Mouse (Mus musculus): ENCODE measurements around the gene Dnaja1. TPM values are rescaled to one million over a fixed set of nuclear protein-coding genes. Genes with fewer than 3 reads are reported as not detected.

The Dnaja1 gene
- polyA plus RNA-seq, 1 experiment from 2014 or later, result 669 TPM

DNA sequence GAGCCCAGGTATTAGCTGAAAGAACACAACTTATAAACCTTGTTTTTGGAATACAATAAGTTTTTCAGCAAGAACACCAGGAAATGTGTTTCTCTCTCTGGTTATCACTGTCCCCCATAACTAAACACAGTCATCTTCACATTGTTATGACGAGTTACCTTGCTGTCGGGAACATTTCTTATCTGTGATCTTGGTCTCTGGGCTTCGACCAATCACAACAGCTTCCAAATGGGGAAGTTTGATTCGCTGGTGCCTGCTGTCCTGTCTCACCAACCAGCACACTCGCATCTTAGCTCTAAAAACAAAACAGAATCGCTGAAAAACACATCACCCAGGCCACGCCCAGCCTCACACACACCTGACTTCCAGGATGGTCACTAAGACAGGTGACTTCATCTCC lies 24.9 kb upstream of the Dnaja1 start:
- Histone ChIP-seq H3K4me1 (ENCODE audit: control insufficient read depth, insufficient read depth, low read length) (peaks cover 11% of the 10 kb centered on the region), H3K4me2 (ENCODE audit: low read length) (no peak overlapping the region), H3K36me3 (ENCODE audit: control insufficient read depth, insufficient read depth, low read length) (peaks cover 44% of the 10 kb centered on the region), H3K27me3 (ENCODE audit: control insufficient read depth, insufficient read depth, low read length) (no peaks in the 10 kb centered on the region), H3K4me3 (replicated peaks; ENCODE audit: low read depth, low read length) (no peak overlapping the region), H3K9ac (replicated peaks; ENCODE audit: low read length) (no peak overlapping the region), H3K9me3 (ENCODE audit: control insufficient read depth, low read length) (no peaks in the 10 kb centered on the region), H3K27ac (replicated peaks; ENCODE audit: low read depth, low read length) (no peak overlapping the region)
- DNase-seq (no peak), ATAC-seq (ENCODE audit: low FRiP score, low TSS enrichment) (no peak)
- WGBS, result 84% methylated on average over 7 of the region's 7 CpGs

DNA sequence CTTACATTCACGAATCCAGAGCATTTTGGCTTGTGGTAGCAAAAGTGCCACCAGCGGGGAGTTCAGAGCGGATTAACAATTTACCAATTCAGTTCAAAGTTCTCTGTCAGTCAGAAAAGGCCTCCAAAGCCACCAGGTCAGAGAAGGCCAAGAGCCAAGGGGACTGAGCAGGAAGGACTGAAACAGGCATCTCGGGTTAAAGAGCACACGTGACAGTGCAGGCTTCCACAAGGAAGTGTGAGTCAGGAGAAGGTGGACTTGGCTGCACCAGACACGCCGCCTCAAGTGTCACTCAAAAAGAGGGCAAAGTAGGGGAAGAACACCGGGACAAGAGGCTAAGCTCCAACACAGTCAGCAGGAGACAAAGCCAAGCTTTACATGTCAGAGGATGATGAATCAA lies 21.7 kb upstream of the Dnaja1 start:
- no peak overlapping the region for H3K27ac ChIP-seq (replicated peaks; ENCODE audit: low read depth, low read length)
- H3K27me3 ChIP-seq (ENCODE audit: control insufficient read depth, insufficient read depth, low read length), result no peaks in the 10 kb centered on the region
- ATAC-seq (ENCODE audit: low FRiP score, low TSS enrichment) (no peak), DNase-seq (no peak)
- peaks cover 15% of the 10 kb centered on the region for H3K36me3 ChIP-seq (ENCODE audit: control insufficient read depth, insufficient read depth, low read length)
- H3K9me3 ChIP-seq (ENCODE audit: control insufficient read depth, low read length), result no peaks in the 10 kb centered on the region
- WGBS, result 89% methylated on average over 8 of the region's 8 CpGs
- no peak overlapping the region for H3K4me2 ChIP-seq (ENCODE audit: low read length)
- no peak overlapping the region for H3K9ac ChIP-seq (replicated peaks; ENCODE audit: low read length)
- H3K4me1 ChIP-seq (ENCODE audit: control insufficient read depth, insufficient read depth, low read length), result peaks cover 21% of the 10 kb centered on the region
- no peak overlapping the region for H3K4me3 ChIP-seq (replicated peaks; ENCODE audit: low read depth, low read length)

DNA sequence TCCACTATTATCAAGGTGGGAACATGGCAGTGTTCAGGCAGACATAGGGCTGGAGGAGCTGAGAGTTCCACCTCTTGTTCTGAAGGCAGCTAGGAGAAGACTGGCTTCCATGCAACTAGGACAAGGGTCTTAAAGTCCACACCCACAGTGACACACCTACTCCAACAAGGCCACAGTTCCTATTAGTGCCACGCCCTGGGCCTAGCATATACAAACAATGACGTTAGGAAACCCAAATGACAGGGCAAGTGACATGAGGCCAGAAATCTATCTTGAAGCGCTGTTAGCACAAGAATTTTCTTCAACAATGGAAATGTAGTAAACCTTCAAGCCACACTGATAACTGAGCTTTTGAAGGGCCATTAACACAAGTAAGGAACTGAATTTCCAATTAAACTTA lies 20.2 kb upstream of the Dnaja1 start:
- Histone ChIP-seq H3K9ac (replicated peaks; ENCODE audit: low read length) (peak overlapping the region; percentile 62), H3K27ac (replicated peaks; ENCODE audit: low read depth, low read length) (no peak overlapping the region), H3K27me3 (ENCODE audit: control insufficient read depth, insufficient read depth, low read length) (no peaks in the 10 kb centered on the region), H3K36me3 (ENCODE audit: control insufficient read depth, insufficient read depth, low read length) (peaks cover under 1% of the 10 kb centered on the region; the same call in 1 of the 2 replicates), H3K9me3 (ENCODE audit: control insufficient read depth, low read length) (no peaks in the 10 kb centered on the region), H3K4me3 (replicated peaks; ENCODE audit: low read depth, low read length) (peak overlapping the region; percentile 60), H3K4me1 (ENCODE audit: control insufficient read depth, insufficient read depth, low read length) (peaks cover 21% of the 10 kb centered on the region), H3K4me2 (ENCODE audit: low read length) (peak overlapping the region; percentile 63)
- no peak for ATAC-seq (ENCODE audit: low FRiP score, low TSS enrichment)
- WGBS, result 94% methylated on average over 3 of the region's 3 CpGs
- no peak for DNase-seq

DNA sequence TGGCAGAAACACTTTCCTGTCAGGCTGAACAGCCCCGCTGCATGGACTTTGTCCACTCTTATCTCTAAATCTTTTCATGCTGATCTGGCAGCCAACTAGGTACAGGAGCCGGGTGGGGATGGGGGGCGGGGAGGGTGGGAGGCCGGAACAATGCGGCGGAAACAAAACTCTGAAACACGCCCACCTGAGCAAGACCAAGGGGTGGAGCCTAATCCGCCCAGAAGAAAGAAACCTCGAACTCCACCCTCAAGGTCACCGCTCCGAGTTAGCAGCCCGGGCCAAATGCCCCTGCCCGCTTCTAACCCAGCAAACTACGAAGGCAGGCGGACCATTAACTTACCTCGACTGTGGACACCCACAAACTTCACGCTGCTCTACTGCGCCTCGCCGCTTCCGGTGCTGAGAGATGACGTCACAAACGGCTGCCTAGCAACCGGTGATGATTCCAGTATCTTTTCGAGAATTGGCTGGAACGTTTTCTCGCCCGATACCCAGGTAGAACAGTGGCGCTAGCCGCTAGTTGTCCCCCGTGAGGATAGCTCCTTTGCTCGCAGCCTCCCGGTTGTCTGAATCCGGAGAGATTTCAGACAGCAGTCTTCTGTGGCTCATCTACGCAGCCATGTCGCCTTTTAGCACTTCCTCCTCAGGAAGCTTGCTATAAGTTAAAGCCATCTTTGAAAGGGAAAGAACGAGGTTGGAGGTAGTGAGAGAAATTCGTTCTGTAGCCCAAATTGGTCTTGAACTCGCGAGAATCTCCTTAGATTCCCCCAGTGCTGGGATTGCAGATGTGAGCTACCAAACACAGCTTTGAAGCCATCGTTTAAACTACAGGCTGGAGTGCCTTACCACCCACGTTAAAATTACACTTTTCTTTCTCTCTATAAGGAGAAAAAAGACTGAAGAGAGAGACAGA lies 18.9 kb upstream of the Dnaja1 start, which contains the start of gene Aptx:
Aptx (minus strand) TSS at position 398 of the 913 bp plus-strand sequence.
- H3K4me2 ChIP-seq (ENCODE audit: low read length), result peak within 1 kb of the TSS; percentile 63
- peaks cover 21% of the 10 kb centered on the region for H3K4me1 ChIP-seq (ENCODE audit: control insufficient read depth, insufficient read depth, low read length)
- DNase-seq (peak; percentile 98), ATAC-seq (ENCODE audit: low FRiP score, low TSS enrichment) (peak; percentile 95)
- under 1% methylated on average over 42 of the region's 42 CpGs for WGBS
- H3K27me3 ChIP-seq (ENCODE audit: control insufficient read depth, insufficient read depth, low read length), result no peaks in the 10 kb centered on the region
- no peaks in the 10 kb centered on the region for H3K36me3 ChIP-seq (ENCODE audit: control insufficient read depth, insufficient read depth, low read length)
- H3K9me3 ChIP-seq (ENCODE audit: control insufficient read depth, low read length), result no peaks in the 10 kb centered on the region
- H3K4me3 ChIP-seq (replicated peaks; ENCODE audit: low read depth, low read length), result peak within 1 kb of the TSS; percentile 60
- H3K27ac ChIP-seq (replicated peaks; ENCODE audit: low read depth, low read length), result peak within 1 kb of the TSS; percentile 96
- peak within 1 kb of the TSS; percentile 62 for H3K9ac ChIP-seq (replicated peaks; ENCODE audit: low read length)

DNA sequence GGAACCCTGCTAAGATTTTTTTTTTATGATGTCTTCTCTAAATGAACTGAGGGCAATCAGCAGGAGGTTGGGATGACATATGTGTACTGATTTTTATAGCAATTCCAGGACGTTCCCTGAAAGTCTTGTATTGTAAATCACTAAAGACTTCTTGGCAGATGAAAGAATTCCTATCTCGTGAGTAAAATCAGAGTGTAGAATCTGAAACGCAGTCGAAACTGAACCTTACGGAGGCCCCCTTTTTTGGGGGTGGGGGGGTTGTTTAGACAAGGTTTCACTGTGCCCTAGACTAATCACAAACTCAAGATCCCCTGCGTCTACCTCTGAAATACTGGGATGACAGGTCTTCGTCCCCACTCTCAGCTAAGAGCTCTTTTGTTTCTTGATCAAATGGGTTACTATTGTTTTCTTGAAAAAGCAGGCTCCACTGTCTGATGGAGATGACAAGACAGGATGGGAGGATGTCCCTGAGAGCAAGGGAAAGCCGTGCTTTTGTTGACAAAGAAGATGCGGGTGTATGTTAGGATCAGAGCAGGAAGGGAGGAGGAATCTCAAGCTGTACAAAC lies 18.2 kb upstream of the Dnaja1 start:
- H3K27me3 ChIP-seq (ENCODE audit: control insufficient read depth, insufficient read depth, low read length), result no peaks in the 10 kb centered on the region
- no peak for ATAC-seq (ENCODE audit: low FRiP score, low TSS enrichment)
- H3K4me2 ChIP-seq (ENCODE audit: low read length), result peak overlapping the region; percentile 63
- peak overlapping the region; percentile 62 for H3K9ac ChIP-seq (replicated peaks; ENCODE audit: low read length)
- H3K9me3 ChIP-seq (ENCODE audit: control insufficient read depth, low read length), result no peaks in the 10 kb centered on the region
- DNase-seq, result no peak
- no peaks in the 10 kb centered on the region for H3K36me3 ChIP-seq (ENCODE audit: control insufficient read depth, insufficient read depth, low read length)
- peak overlapping the region; percentile 60 for H3K4me3 ChIP-seq (replicated peaks; ENCODE audit: low read depth, low read length)
- WGBS, result 26% methylated on average over 9 of the region's 9 CpGs
- H3K4me1 ChIP-seq (ENCODE audit: control insufficient read depth, insufficient read depth, low read length), result peaks cover 21% of the 10 kb centered on the region
- H3K27ac ChIP-seq (replicated peaks; ENCODE audit: low read depth, low read length), result peak overlapping the region; percentile 96

DNA sequence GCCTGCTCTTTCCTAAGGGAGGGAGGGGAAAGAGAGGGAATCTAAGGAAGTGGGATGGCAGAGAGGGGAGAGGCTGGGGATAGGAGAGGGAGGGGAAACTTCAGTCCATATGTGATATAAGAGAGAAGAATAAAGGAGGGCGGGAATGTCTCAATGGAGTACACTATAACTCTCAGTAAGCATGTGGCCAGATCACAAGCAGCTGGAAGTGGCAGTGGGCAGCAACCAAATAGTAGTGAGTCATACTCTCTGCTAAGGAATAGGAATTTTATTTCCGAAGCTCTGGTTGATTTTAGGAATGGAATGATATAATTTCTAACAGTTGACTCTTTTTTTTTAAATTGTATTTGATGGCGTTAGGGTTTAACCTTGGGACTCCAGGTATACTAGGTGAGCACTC lies 4.8 kb upstream of the Dnaja1 start:
- Histone ChIP-seq H3K4me2 (ENCODE audit: low read length) (no peak overlapping the region), H3K27ac (replicated peaks; ENCODE audit: low read depth, low read length) (no peak overlapping the region), H3K9ac (replicated peaks; ENCODE audit: low read length) (no peak overlapping the region), H3K36me3 (ENCODE audit: control insufficient read depth, insufficient read depth, low read length) (no peaks in the 10 kb centered on the region), H3K4me3 (replicated peaks; ENCODE audit: low read depth, low read length) (no peak overlapping the region), H3K9me3 (ENCODE audit: control insufficient read depth, low read length) (no peaks in the 10 kb centered on the region), H3K4me1 (ENCODE audit: control insufficient read depth, insufficient read depth, low read length) (peaks cover 10% of the 10 kb centered on the region; the same call in 1 of the 2 replicates), H3K27me3 (ENCODE audit: control insufficient read depth, insufficient read depth, low read length) (no peaks in the 10 kb centered on the region)
- DNase-seq, result no peak
- 89% methylated on average over 3 of the region's 3 CpGs for WGBS
- ATAC-seq (ENCODE audit: low FRiP score, low TSS enrichment), result no peak

DNA sequence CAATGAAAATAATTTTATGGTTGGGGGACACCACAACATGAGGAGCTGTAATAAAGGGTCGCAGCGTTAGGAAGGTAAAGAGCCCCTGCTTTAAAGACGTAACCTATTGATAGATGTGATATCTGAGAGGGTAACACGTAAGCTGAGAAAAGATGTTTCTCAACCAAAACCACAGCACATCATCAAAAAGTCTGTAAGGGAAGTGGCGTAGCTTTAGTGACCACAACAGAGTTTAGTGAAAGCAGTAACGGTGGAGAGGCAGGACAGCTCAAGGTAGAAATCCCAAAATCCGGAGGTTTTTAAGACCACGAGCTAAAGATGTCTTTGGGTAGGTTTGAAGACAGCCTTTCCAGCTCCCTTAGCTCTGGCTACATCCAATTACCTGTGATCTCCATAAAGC lies 1.0 kb upstream of the Dnaja1 start:
- H3K4me2 ChIP-seq (ENCODE audit: low read length), result no peak overlapping the region
- no peak for ATAC-seq (ENCODE audit: low FRiP score, low TSS enrichment)
- H3K4me3 ChIP-seq (replicated peaks; ENCODE audit: low read depth, low read length), result no peak overlapping the region
- WGBS, result 97% methylated on average over 8 of the region's 8 CpGs
- H3K36me3 ChIP-seq (ENCODE audit: control insufficient read depth, insufficient read depth, low read length), result peaks cover 19% of the 10 kb centered on the region
- no peak overlapping the region for H3K9ac ChIP-seq (replicated peaks; ENCODE audit: low read length)
- H3K9me3 ChIP-seq (ENCODE audit: control insufficient read depth, low read length), result no peaks in the 10 kb centered on the region
- no peak for DNase-seq
- H3K4me1 ChIP-seq (ENCODE audit: control insufficient read depth, insufficient read depth, low read length), result peaks cover 32% of the 10 kb centered on the region
- H3K27ac ChIP-seq (replicated peaks; ENCODE audit: low read depth, low read length), result peak overlapping the region; percentile 100; the same call in 1 of the 2 replicates
- no peaks in the 10 kb centered on the region for H3K27me3 ChIP-seq (ENCODE audit: control insufficient read depth, insufficient read depth, low read length)

DNA sequence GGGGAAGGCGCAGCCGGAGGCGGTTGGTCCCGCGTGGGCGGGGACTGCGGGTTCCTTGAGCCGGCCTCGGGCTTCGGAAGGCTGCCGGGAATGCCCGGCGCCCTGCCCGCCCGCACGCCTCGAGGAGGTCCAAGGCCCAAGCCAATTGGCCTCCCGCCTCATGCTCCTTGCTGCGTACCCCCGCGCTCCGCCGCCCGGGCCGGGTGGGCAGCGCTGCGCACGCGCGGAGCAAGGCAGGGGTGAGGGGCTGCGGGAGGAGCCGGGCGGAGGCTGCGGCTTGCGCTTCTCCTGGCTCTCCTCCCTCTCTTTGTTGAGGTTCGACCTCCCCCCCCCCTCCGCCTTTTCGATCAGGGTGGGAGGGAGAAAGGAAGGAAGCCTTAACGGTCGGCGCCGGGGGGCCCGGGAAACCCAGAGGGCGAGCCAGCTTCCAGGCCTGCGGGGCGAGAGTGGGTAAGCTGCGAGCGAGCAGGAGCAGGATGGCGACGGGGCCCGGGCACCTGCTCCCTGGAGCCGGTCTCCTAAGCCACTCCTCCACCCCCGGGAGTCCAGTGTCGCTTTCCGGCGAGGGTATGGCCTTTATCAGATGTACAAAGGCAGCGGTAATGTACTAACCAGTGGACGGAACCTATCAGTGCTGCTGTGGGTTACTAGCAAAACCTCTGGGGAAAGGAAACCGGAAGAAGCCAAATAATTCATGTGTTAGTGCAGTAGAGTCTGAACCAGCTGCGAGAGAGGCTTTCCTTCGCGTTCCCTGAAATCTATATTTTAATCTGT lies 924 bp downstream of the Dnaja1 start:
- Histone ChIP-seq H3K4me1 (ENCODE audit: control insufficient read depth, insufficient read depth, low read length) (peaks cover 37% of the 10 kb centered on the region), H3K27ac (replicated peaks; ENCODE audit: low read depth, low read length) (peak overlapping the region; percentile 100), H3K9me3 (ENCODE audit: control insufficient read depth, low read length) (no peaks in the 10 kb centered on the region), H3K9ac (replicated peaks; ENCODE audit: low read length) (peak overlapping the region; percentile 96), H3K4me2 (ENCODE audit: low read length) (peak overlapping the region; percentile 85), H3K27me3 (ENCODE audit: control insufficient read depth, insufficient read depth, low read length) (no peaks in the 10 kb centered on the region), H3K36me3 (ENCODE audit: control insufficient read depth, insufficient read depth, low read length) (peaks cover 38% of the 10 kb centered on the region), H3K4me3 (replicated peaks; ENCODE audit: low read depth, low read length) (peak overlapping the region; percentile 90)
- ATAC-seq (ENCODE audit: low FRiP score, low TSS enrichment) (peak; percentile 91), DNase-seq (peak; percentile 91)
- under 1% methylated on average over 58 of the region's 62 CpGs for WGBS
